Mouse (Mus musculus) CD4-positive, CD25-positive, alpha-beta regulatory T cell, adult 2 months (primary cell): ENCODE measurements around the gene Nos3.
A peak's percentile ranks its signal among the peaks of the same experiment; 100 is the strongest.

ENCODE experiments used
- DNase-seq: peaks from one replicate; pipeline ENCODE4 v3.0.0-alpha.2; 2012; ENCODE audit warnings: low read depth, low spot score

The Nos3 gene

GRCm38 (mm10) chr5:24364508-24364907 is at the start of gene Nos3:
Gene Nos3 (plus strand): TSS chr5:24364810.
- no peak for DNase-seq

DNA sequence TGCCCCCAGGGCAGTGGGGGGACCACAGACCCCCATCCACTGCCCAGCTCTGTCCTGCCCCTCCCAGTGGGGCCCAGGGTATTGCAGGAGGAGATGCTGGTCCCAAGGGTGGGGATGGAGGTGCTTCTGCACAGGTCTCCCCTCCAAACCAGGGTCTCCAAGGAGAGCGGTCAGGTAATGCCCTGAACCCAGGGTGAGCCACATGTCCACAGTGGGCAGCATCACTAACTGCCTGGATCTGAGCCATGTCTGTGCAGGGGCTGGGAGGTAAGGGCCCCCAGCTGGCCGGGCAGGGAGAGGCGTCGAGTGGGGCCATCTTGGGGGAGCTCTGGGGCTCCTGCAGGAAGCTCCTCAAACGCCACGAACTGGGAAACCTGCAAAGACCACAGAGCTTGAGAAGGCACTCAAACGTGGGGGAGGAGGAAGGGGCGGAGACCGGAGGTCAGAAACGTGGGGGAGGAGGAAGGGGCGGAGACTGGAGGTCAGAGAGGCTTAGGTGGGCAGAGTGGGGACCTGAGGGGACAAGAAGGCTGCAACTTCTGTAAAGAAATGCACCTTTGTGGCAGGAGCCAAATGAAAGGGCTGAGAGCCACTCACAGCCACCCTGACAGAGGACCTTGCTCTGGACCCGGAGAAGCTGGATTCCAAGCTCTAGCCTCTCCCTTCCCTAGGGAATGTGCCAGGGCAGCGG is 44.7 kb upstream of the Nos3 start:
- DNase-seq: peak; percentile 16

GRCm38 (mm10) chr5:24320467-24320813 is 44.2 kb upstream of the Nos3 start:
- DNase-seq: no peak

- DNase-seq: no peak
Measured at GRCm38 (mm10) chr5:24320894-24321293, 43.7 kb upstream of the Nos3 start.

DNA sequence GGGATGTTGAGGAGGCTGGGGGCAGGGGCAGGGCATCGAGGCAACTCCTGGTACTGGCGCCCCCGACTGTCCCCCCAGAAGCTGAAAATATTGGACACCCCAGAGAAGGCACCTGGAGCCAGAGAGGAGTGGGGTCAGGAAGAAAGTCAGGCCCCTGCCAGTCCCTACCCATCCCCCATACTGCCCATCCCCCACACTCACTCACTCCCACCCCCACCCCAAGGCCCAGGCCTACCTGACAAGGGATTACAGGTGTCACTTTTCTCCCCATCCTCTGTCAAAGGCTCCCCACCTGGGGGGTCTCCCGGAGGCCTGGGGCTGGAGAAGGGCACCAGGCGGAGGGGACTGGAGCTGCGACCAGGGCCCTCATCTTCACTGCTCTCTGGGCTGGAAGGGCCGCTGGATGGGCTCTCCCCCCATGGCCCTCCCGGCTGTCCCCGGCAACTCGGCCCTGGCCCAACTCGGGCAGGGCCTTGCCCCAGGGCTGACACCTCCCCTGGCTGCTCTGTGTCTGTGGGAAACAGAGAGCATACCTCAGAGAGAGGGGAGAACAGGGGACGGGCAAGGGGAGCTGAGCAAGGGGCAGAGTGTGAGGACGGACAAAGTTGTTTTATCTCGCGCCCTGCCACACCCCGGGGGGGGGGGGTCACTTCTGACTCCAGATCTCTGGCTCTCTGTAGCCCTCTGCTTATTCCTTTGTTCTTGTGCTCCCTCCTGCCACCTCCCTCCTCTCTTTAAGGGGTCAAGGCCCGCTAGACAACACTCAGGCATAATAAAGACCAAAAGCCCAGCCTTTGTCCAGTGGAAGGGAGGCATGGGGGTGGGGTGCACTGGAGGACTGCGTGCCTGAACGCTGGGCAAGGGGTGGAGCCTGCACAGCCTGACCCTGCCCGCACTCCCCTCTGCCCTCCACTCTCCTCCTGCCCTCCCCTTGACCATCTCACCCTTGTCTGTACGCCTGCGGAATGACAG is 42.6 kb upstream of the Nos3 start:
- no peak for DNase-seq

DNA sequence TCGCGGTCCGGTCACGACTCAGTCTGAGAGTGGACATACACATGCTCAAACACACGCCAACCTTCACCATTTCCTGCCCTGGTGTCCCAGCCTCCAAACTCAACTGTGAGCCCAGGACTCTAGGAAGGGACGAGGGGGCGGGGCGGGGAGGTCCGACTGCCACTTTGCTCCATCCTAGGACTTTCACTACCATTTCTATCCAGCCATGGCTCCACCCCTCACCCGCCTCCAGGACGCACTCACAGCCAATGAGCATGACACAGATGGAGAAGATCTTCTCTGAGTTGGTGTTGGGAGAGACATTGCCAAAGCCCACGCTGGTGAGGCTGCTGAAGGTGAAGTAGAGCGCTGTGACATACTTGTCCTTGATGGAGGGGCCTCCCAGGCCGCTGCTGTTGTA is 39.4 kb upstream of the Nos3 start:
- DNase-seq: no peak

GRCm38 (mm10) chr5:24326166-24326841 is 38.3 kb upstream of the Nos3 start:
- no peak for DNase-seq

GRCm38 (mm10) chr5:24326842-24327417 is 37.7 kb upstream of the Nos3 start:
- DNase-seq: no peak

DNA sequence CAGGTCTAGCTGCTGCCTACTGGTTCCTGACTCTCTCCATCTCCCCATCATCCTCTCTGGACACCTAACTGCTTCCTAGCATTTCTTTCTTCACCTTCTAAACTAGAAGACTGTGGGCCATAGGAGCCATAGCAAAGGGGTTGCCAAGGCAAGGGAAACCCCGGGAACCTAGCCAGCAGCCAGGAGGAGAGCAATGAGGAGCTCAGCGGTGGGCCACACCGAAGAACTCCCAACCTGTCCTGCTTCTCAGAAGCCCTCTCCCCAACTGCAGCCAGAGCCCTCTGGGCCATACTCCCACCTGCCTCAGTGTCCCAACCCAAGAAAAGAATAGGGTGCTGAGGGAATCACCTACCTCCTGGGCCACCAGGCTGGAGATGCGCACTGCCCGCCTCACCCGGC is 35.8 kb upstream of the Nos3 start:
- no peak for DNase-seq

DNA sequence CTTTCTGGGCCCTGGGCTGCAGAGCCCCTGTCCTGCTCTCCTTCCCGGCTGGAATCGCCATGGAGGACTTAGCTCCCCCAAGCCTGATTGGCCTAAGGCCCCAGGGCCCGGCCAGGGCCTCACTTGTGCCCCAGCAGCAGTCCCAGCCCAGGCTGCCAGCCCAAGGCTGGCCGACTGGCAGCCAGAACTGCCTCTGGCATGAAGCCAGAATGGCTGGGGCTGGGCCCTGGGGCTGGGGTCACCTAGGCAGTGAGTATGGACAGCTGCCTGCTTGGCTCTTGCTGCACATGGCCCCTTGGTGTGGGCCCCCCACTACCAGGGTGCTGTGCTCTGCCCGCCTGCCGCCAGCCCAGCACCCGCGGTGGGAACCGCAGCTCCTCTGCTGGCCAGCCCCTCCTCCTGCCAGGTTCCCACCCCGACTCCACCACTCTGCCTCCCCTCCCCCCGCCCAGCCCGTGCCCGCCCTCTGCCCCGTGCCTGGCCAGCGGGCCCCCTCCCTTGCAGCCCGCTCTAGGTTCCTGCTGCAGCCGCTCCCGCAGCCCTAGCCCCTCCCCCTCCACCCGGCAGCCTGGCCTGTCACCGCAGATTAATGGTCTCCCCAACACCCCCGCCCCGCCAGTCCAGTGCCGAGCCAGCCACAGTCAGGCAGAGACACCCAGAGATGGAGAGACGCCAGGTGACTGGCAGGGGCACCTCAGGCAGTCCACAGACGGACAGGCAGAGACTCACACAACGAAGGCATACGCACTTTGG is 35.2 kb upstream of the Nos3 start:
- DNase-seq: no peak

DNA sequence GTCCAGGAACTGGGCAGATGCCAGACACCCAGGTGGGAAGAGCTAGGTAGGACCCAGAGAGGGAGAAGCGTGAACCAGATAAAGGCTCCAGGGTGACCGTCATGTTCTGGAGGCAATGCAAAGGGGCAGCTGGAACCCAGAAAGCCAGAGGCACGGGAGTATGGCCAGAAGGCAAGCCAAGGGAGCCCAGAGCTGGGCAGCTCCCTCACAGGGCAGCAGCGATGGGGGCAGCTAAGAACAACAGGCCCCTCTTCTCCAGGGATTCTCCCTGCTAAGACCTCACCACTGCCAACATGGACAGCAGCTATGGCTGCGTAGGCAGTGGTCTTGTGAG is 34.7 kb upstream of the Nos3 start:
- no peak for DNase-seq

DNA sequence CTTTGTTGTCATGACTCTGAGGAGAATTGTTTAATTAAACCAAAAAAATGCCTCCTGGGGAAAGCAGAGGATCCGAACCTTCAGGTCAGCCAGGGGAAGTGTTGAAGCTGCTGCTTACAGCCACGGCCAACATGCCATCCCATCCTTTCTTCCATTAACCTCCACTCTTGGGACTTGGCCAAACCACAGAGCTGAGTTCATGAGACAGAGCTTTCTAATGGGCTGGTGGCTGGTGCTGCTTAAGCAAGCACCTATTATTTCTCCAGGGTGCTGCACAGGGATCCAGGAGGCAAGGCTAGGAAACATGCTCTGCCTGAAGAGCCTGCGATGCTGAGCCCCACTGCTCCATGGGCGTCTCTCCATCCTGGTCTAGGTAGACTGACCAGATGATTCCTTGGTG is 32.2 kb upstream of the Nos3 start:
- DNase-seq: no peak

DNA sequence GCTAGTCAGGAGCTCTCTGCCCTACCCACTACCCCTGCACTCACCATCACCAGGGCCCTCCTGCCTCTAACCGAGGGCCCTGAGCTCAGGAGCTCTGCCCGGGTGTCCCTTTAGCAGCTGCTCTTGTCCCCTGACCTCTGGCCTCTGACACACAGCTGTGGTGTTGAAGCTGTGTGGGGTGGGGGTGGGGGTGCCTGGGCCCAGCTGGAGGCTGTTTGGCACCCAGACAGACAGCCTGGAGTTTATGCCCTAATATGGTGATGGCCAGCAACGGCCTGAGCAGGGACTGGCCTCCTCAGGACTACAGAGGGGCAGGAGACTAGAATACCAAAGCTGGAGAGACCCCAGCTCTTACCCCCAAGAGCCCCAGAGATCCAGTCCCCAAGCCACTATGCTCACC is 29.9 kb upstream of the Nos3 start:
- no peak for DNase-seq

DNA sequence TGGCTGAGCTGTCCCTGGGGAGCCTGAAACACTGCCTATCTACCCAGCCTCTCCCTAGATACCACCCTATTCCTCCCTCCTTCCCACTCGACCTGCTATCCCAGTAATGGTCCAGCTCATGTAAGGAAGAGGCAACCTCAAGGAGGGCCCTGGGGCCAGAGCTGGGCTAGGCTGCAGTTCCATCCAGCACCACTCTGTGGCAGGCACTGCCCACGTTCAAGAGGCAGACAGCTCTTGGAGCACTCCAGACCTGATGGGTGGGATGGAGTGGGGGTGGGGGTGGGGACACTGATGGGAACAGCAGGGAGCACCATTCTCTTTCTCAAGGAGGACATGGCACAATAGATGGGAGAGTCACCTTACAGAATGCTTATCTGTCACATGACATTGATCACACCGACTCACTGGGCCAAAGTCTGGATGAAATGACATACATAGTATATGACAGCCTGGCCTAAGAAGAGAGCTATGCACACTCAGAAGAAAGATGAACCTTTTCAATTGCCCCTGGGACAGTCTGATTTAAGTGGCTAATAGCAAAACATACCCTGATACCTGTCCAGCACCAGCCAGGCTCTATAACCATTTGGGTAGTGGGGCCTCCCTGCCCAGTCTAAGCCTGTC is 28.6 kb upstream of the Nos3 start:
- peak; percentile 68 for DNase-seq

- no peak for DNase-seq
Measured at GRCm38 (mm10) chr5:24337366-24337765, 27.2 kb upstream of the Nos3 start.

DNA sequence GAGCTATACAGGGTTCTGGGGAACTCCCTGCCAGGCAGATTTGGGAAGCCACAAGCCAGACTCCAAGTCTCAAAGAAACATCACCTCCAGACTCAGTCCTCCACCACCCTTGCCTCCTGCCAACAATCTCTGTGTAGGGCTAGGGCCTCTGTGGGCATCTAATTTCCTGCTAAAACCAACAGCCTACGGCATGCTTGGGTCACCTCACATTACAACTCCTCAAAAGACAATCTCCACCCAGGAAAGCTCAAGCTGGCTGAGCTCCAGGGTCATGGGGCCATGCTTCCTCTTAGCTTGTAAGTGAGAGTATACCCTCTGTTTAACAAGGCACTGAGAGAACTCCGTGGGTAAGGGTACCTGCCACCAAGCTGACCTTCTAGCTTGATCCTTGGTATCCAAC is 26.8 kb upstream of the Nos3 start:
- DNase-seq: no peak

DNA sequence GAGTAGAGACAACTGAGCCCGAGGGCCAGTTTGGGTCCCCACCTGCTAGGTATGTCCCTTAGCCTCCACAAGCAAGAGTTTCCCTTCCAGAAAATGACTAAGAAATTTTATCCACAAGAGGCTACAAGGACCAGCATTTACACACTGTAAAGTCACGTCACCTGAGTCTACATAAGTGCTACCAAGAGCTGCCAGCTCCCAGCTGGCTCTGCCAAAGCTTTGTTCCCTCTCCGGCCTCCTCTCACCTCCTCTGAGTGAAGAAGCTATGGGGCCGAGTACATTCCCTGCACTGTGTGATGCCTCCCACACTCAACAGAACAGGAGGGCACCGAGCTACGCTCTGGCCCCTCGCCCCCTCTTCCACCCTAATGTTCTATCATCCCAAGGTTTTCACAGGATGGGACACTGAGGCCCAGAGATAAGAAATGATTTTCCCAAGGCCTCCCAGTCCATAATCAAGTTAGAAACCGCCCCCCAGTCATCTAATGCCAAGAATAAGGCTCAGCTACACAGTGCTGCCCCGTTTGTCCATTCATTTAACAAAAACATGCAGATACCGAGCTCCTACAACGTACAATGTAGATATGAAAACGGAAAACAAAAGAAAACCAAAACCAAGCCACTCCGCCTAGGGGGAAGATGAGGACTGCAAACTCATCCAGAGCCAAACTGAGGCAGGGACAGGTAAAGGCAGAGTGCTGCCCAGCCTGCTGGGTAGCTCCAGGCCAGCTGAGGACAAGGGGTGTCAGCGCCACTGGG is 22.2 kb upstream of the Nos3 start:
- no peak for DNase-seq

GRCm38 (mm10) chr5:24342966-24343365 is 21.6 kb upstream of the Nos3 start:
- no peak for DNase-seq

DNA sequence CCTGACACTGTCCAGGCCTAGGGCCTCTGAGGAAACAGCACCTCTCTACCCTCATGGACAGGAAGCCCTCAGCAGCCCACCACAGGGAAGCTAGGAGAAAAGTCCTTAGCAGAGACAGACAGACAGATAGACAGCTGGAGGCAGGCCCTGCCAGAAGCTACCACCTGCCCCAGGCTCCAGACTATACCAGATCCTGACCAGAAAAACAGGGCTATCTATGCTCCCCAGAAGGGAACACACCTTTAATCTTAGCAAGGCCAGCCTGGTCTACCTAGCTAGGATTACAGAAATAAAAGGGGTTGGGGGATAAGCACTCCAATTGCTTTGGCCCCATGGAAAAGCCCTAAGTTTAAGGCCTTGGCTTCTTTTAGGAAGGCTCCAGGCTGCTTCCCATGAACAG is 21.2 kb upstream of the Nos3 start:
- no peak for DNase-seq

GRCm38 (mm10) chr5:24343977-24344436 is 20.6 kb upstream of the Nos3 start:
- no peak for DNase-seq
